Mouse (Mus musculus) G1E (cell line): ENCODE results near the gene E130308A19Rik. TPM values are rescaled to one million over a fixed set of nuclear protein-coding genes. Genes with fewer than 3 reads are reported as not detected.
A peak's percentile ranks its signal among the peaks of the same experiment; 100 is the strongest.

ENCODE experiments used
- ATAC-seq: 2 replicates; pipeline ENCODE4 v1.8.0; 2016; ENCODE audit warnings: mild to moderate bottlenecking; ENCODE audit not compliant: insufficient number of reproducible peaks, poor library complexity, low FRiP score, severe bottlenecking; ENCODE audit errors: extremely low read depth
- DNase-seq: peaks from one replicate; pipeline ENCODE4 v3.0.0; 2012; ENCODE audit warnings: low spot score
- H3K27me3 ChIP-seq: 2 replicates; pipeline ENCODE4 v1.6.1; 2012; ENCODE audit warnings: mild to moderate bottlenecking, low read length, inconsistent platforms; ENCODE audit not compliant: insufficient read depth
- H3K36me3 ChIP-seq: replicated peaks from 2 replicates; pipeline ENCODE3; 2012; ENCODE audit warnings: mild to moderate bottlenecking, inconsistent platforms
- H3K4me1 ChIP-seq: 2 replicates; pipeline ENCODE4 v1.6.1; 2012; ENCODE audit warnings: low read depth, low read length, inconsistent platforms, mixed read lengths; ENCODE audit not compliant: insufficient read depth
- H3K4me3 ChIP-seq: 2 replicates; pipeline ENCODE4 v1.5.1; 2012; ENCODE audit warnings: low read depth, mild to moderate bottlenecking, inconsistent platforms, low read length, moderate library complexity, mixed read lengths
- H3K9me3 ChIP-seq: replicated peaks from 2 replicates; pipeline ENCODE4 v1.6.1; 2012; ENCODE audit warnings: inconsistent platforms
- CTCF ChIP-seq: IDR thresholded peaks from 2 replicates; pipeline ENCODE4 v1.5.1; 2012; ENCODE audit warnings: low read depth, low read length, inconsistent platforms, mixed read lengths
- GATA1 ChIP-seq: IDR thresholded peaks from 2 replicates; pipeline ENCODE4 v1.6.1; 2012; ENCODE audit warnings: borderline replicate concordance, low read length, inconsistent platforms, mixed read lengths
- GATA2 ChIP-seq: IDR thresholded peaks from 2 replicates; pipeline ENCODE4 v1.6.1; 2012; ENCODE audit warnings: low read depth, low read length, inconsistent platforms, borderline replicate concordance
- POLR2AphosphoS5 ChIP-seq: IDR thresholded peaks from 2 replicates; pipeline ENCODE4 v1.6.1; 2012; ENCODE audit warnings: low read depth, low read length, inconsistent platforms; ENCODE audit not compliant: insufficient replicate concordance
- TAL1 ChIP-seq: conservative IDR thresholded peaks from 2 replicates; pipeline ENCODE4 v1.6.1; 2012; ENCODE audit warnings: low read depth, low read length, inconsistent platforms, mixed read lengths
- polyA plus RNA-seq: library from polyadenylated mRNA; stranded (reverse); fragments of >175 nt; gene quantifications from 2 replicates; pipeline ENCODE4 v1.2.3, GENCODE M21; 2012
- total RNA-seq, 2 experiments: library from RNA; stranded (forward) in 1 of 2; stranded (reverse) in 1 of 2; fragments of 200-1000 nt in 1 of 2; fragments of >200 nt in 1 of 2; fragmentation: Nextera tagmentation in 1 of 2; gene quantifications; 2 replicates each; pipeline ENCODE4 v1.2.3; 2014 to 2017

Gene E130308A19Rik
- total and polyA plus RNA-seq, 3 experiments: 6.1 to 33.8 (median 8.1) TPM

DNA sequence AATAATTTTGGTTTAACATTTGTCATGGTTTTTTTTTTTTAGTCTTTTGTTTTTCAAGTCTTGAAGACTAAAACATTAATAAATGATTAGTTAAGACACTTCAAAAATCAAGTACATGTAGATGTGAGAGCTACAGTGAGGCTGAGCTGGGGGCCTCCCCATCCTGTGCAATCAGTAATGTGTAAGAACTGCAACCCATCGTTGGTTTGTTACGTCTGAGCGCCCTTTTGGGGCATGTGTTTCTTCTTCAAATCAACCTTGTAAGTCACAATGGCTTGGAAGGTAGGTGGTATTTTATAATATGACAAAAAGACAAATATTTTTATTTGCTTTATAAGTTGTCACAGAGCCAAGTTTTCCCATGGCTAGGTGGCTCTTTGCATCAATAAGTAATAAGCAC is 95.8 kb downstream of the E130308A19Rik start:
- peaks cover 34% of the 10 kb centered on the region for H3K36me3 ChIP-seq
- ATAC-seq (no peak), DNase-seq (no peak)
- H3K4me1 ChIP-seq: peaks cover 29% of the 10 kb centered on the region
- no peak overlapping the region for H3K4me3 ChIP-seq
- H3K27me3 ChIP-seq: no peaks in the 10 kb centered on the region
- no peak for TF ChIP-seq GATA2
- TF ChIP-seq TAL1: no peak
- TF ChIP-seq POLR2AphosphoS5: no peak
- TF ChIP-seq CTCF: no peak
- TF ChIP-seq GATA1: no peak
- H3K9me3 ChIP-seq: no peaks in the 10 kb centered on the region

GRCm38 (mm10) chr4:59725579-59725978 is 99.6 kb downstream of the E130308A19Rik start:
- DNase-seq: peak; percentile 6
- Histone ChIP-seq H3K9me3 (no peaks in the 10 kb centered on the region), H3K27me3 (no peaks in the 10 kb centered on the region), H3K4me3 (no peak overlapping the region), H3K36me3 (peaks cover 14% of the 10 kb centered on the region), H3K4me1 (peaks cover 57% of the 10 kb centered on the region)
- ATAC-seq: peak; percentile 60
- no peak for TF ChIP-seq CTCF
- TF ChIP-seq GATA2: no peak
- no peak for TF ChIP-seq GATA1
- TF ChIP-seq POLR2AphosphoS5: no peak
- TF ChIP-seq TAL1: peak; percentile 58

DNA sequence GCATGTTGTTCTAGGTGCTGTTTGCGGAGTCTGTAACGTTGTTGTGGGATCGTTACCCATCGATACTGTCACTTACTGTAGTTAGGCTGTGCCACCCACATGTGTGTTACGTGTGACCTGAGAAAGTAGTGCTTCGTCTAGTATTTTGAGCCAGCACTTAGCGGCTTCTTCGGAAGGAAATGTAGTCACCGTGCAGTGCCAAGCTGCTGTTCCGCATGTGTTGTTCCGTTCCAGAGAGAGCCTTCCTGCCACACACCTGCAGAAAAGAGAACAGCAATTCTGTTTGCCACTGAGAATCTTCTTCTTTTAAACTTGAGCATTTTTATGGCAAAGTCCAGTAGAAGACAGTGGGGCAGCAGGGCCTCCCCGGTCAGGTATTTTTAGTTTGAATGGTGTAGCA is 100.5 kb downstream of the E130308A19Rik start:
- DNase-seq: no peak
- Histone ChIP-seq H3K4me3 (no peak overlapping the region), H3K4me1 (peaks cover 64% of the 10 kb centered on the region), H3K27me3 (no peaks in the 10 kb centered on the region), H3K36me3 (peaks cover 13% of the 10 kb centered on the region), H3K9me3 (no peaks in the 10 kb centered on the region)
- no peak for TF ChIP-seq TAL1
- TF ChIP-seq CTCF: no peak
- no peak for TF ChIP-seq GATA2
- TF ChIP-seq POLR2AphosphoS5: no peak
- TF ChIP-seq GATA1: no peak
- no peak for ATAC-seq

DNA sequence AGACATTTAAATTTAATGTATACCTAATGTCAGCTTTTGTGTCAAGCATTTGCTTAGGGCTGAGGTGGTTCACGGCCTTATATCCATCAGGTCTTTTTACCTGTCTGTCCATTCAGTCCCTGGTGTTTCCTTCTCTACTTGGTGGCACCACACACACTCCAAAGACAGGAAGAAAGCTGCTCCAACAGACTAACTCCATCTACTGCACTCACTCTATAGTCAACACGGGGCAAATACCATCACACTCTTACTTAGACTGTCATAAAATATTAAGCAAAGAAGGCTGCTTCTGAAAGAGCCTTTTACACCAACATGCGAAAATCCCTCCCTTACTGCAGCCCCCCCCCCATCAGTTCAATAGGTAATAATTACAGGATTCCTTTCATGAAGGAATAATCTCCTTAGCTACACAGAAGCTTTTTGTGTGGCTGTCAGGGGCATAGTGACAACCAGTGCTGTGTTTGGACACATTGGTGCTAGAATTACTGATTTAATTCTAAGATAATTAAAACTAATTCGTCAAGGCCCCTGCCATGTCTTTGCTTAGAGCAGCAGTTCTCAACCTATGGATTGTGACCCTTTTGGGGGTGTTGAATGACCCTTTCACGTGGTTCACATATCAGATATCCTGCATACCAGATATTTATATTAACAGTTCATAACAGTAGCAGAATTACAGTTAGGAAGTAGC is 101.3 kb downstream of the E130308A19Rik start:
- no peaks in the 10 kb centered on the region for H3K27me3 ChIP-seq
- TF ChIP-seq POLR2AphosphoS5: no peak
- no peak for TF ChIP-seq TAL1
- no peak for TF ChIP-seq GATA1
- no peak for TF ChIP-seq GATA2
- TF ChIP-seq CTCF: no peak
- H3K9me3 ChIP-seq: no peaks in the 10 kb centered on the region
- peaks cover 67% of the 10 kb centered on the region for H3K4me1 ChIP-seq
- peaks cover 9% of the 10 kb centered on the region for H3K36me3 ChIP-seq
- H3K4me3 ChIP-seq: no peak overlapping the region
- ATAC-seq (no peak), DNase-seq (no peak)

GRCm38 (mm10) chr4:59727878-59728261 is 101.9 kb downstream of the E130308A19Rik start:
- ATAC-seq (no peak), DNase-seq (no peak)
- no peak for TF ChIP-seq TAL1
- Histone ChIP-seq H3K36me3 (peaks cover 7% of the 10 kb centered on the region), H3K9me3 (no peaks in the 10 kb centered on the region), H3K4me1 (peaks cover 65% of the 10 kb centered on the region), H3K4me3 (no peak overlapping the region), H3K27me3 (no peaks in the 10 kb centered on the region)

GRCm38 (mm10) chr4:59728839-59729238 is 102.8 kb downstream of the E130308A19Rik start:
- no peak for DNase-seq
- no peaks in the 10 kb centered on the region for H3K9me3 ChIP-seq
- peaks cover 7% of the 10 kb centered on the region for H3K36me3 ChIP-seq
- H3K4me1 ChIP-seq: peaks cover 63% of the 10 kb centered on the region
- TF ChIP-seq CTCF (no peak), TAL1 (no peak), GATA1 (no peak), GATA2 (no peak), POLR2AphosphoS5 (no peak)
- H3K4me3 ChIP-seq: no peak overlapping the region
- no peak for ATAC-seq
- no peaks in the 10 kb centered on the region for H3K27me3 ChIP-seq
